Mouse (Mus musculus) MEL (cell line): ENCODE measurements around the gene Ccl6.

ENCODE experiments used
- CTCF ChIP-seq, 3 experiments: IDR thresholded peaks in 2 of 3; conservative IDR thresholded peaks in 1 of 3; 2 replicates each; pipeline ENCODE4 v1.5.1; 2011 to 2012; ENCODE audit warnings: low read length in 3 of 3, low read depth in 2 of 3, mild to moderate bottlenecking in 2 of 3, improper control_type of control experiment in 1 of 3, inconsistent platforms in 1 of 3, mixed read lengths in 1 of 3, moderate library complexity in 1 of 3; ENCODE audit not compliant: control insufficient read depth in 1 of 3, insufficient read depth in 1 of 3, poor library complexity in 1 of 3, severe bottlenecking in 1 of 3
- E2F4 ChIP-seq: IDR thresholded peaks from 2 replicates; pipeline ENCODE4 v1.6.1; 2011; ENCODE audit warnings: low read depth, low read length, improper control_type of control experiment, borderline replicate concordance
- EP300 ChIP-seq, 2 experiments: IDR thresholded peaks; 2 replicates each; pipeline ENCODE4 v1.6.1; 2011; ENCODE audit warnings: improper control_type of control experiment in 2 of 2, low read length in 2 of 2, low read depth in 1 of 2, mild to moderate bottlenecking in 1 of 2
- ETS1 ChIP-seq: IDR thresholded peaks from 2 replicates; pipeline ENCODE4 v1.6.1; 2012; ENCODE audit warnings: low read depth, mild to moderate bottlenecking, inconsistent platforms, low read length, improper control_type of control experiment, moderate library complexity
- GABPA ChIP-seq: IDR thresholded peaks from 2 replicates; pipeline ENCODE4 v1.6.1; 2012; ENCODE audit warnings: low read depth, mild to moderate bottlenecking, inconsistent platforms, low read length, improper control_type of control experiment, moderate library complexity
- MAX ChIP-seq: IDR thresholded peaks from 2 replicates; pipeline ENCODE4 v1.6.1; 2011; ENCODE audit warnings: low read length, improper control_type of control experiment
- NRF1 ChIP-seq: IDR thresholded peaks from 2 replicates; pipeline ENCODE4 v1.6.1; 2014; ENCODE audit warnings: low read depth, mild to moderate bottlenecking, inconsistent platforms, low read length, improper control_type of control experiment, moderate library complexity; ENCODE audit not compliant: poor library complexity, insufficient read depth, severe bottlenecking
- POLR2A ChIP-seq, 2 experiments: IDR thresholded peaks; 2 replicates each; pipeline ENCODE4 v1.6.1; 2011 to 2012; ENCODE audit warnings: low read length in 2 of 2, mild to moderate bottlenecking in 2 of 2, control low read depth in 1 of 2, improper control_type of control experiment in 1 of 2, low read depth in 1 of 2, moderate library complexity in 1 of 2; ENCODE audit not compliant: control insufficient read depth in 1 of 2, insufficient read depth in 1 of 2, poor library complexity in 1 of 2
- RAD21 ChIP-seq: IDR thresholded peaks from 2 replicates; pipeline ENCODE4 v1.6.1; 2011; ENCODE audit warnings: mild to moderate bottlenecking, low read depth, low read length, improper control_type of control experiment
- TAL1 ChIP-seq: IDR thresholded peaks from 2 replicates; pipeline ENCODE4 v1.6.1; 2012; ENCODE audit warnings: mild to moderate bottlenecking, inconsistent platforms, low read length, moderate library complexity, mixed read lengths
- TCF12 ChIP-seq: IDR thresholded peaks from 2 replicates; pipeline ENCODE4 v1.6.1; 2014; ENCODE audit warnings: low read depth, mild to moderate bottlenecking, inconsistent platforms, low read length, improper control_type of control experiment, moderate library complexity
- ZKSCAN1 ChIP-seq: IDR thresholded peaks from 2 replicates; pipeline ENCODE4 v1.6.1; 2012; ENCODE audit warnings: low read depth, mild to moderate bottlenecking, inconsistent platforms, low read length, improper control_type of control experiment, moderate library complexity
- ZNF384 ChIP-seq: IDR thresholded peaks from 2 replicates; pipeline ENCODE4 v1.6.1; 2012; ENCODE audit warnings: low read depth, mild to moderate bottlenecking, inconsistent platforms, low read length, improper control_type of control experiment

- no peak for TF ChIP-seq CTCF (IDR thresholded peaks at IDR 0.05 in 2 of 3, conservative IDR thresholded peaks at IDR 0.05 in 1 of 3; ENCODE audit: control insufficient read depth in 1 of 3, insufficient read depth in 1 of 3, low read depth in 2 of 3, low read length in 3 of 3, poor library complexity in 1 of 3, severe bottlenecking in 1 of 3)
- TF ChIP-seq EP300 (IDR thresholded peaks at IDR 0.05; ENCODE audit: low read depth in 1 of 2, low read length in 2 of 2), result no peak
- no peak for TF ChIP-seq ZKSCAN1
- no peak for TF ChIP-seq ZNF384
- no peak for TF ChIP-seq POLR2A (IDR thresholded peaks at IDR 0.05; ENCODE audit: control insufficient read depth in 1 of 2, insufficient read depth in 1 of 2, low read depth in 1 of 2, low read length in 2 of 2, poor library complexity in 1 of 2)
- no peak for TF ChIP-seq TCF12
- TF ChIP-seq GABPA, result no peak
- TF ChIP-seq ETS1, result no peak
- no peak for TF ChIP-seq RAD21
- no peak for TF ChIP-seq MAX
- no peak for TF ChIP-seq TAL1
- no peak for TF ChIP-seq E2F4
- no peak for TF ChIP-seq NRF1
Measured at GRCm38 (mm10) chr11:83630630-83631029, 37.7 kb upstream of the Ccl6 start.
